Mouse (Mus musculus): ENCODE measurements around the gene Srsf7. TPM values are rescaled to one million over a fixed set of nuclear protein-coding genes. Genes with fewer than 3 reads are reported as not detected.
A peak's percentile ranks its signal among the peaks of the same experiment; 100 is the strongest.

Gene Srsf7
- total RNA-seq, 2 experiments from 2014 or later = 179 to 182 TPM

- intact Hi-C loops (cut with DNase I) = loop anchor here (5.0 kb wide), 1 partner anchor 103 kb away; the partner anchor contains the start of gene Hnrnpll
- DNase-seq = peak; percentile 76
These were observed 41.4 kb downstream of the Srsf7 start for GRCm38 (mm10) chr17:80165741-80166140.

- intact Hi-C loops (cut with DNase I) = no loop called here
- no peak for DNase-seq
These were observed 43.1 kb downstream of the Srsf7 start for GRCm38 (mm10) chr17:80163991-80164390.

- intact Hi-C loops (cut with DNase I) = no loop called here
- DNase-seq = peak; percentile 90
These were observed 46.7 kb downstream of the Srsf7 start for GRCm38 (mm10) chr17:80160454-80160853.

- intact Hi-C loops (cut with DNase I) = no loop called here
- DNase-seq = no peak
These were observed 49.6 kb downstream of the Srsf7 start for GRCm38 (mm10) chr17:80157489-80157888.

- no peak for DNase-seq
- intact Hi-C loops (cut with DNase I) = no loop called here
These were observed 50.2 kb downstream of the Srsf7 start for GRCm38 (mm10) chr17:80156905-80157304.

GRCm38 (mm10) chr17:80153631-80154030, 53.5 kb downstream of the Srsf7 start:
- intact Hi-C loops (cut with DNase I) = no loop called here
- DNase-seq = no peak

GRCm38 (mm10) chr17:80152767-80153630, 54.1 kb downstream of the Srsf7 start:
- intact Hi-C loops (cut with DNase I) = no loop called here
- no peak for DNase-seq

- DNase-seq = no peak
- intact Hi-C loops (cut with DNase I) = no loop called here
These were observed 55.8 kb downstream of the Srsf7 start for GRCm38 (mm10) chr17:80151353-80151752.

Other genes starting within 250 kb of the Srsf7 start
- gene Hnrnpll, start 145.0 kb downstream of the Srsf7 start, total RNA-seq (2021) = 10 to 100 TPM; 86.5 to 92.9 TPM
- gene Galm, start 79.8 kb downstream of the Srsf7 start, total RNA-seq (2021) = 1 to 10 TPM; 1.2 to 1.5 TPM
- under 1 TPM in 1 of 2 experiments, not detected in 1; 0.28 TPM for gene Ttc39d, start 153 bp upstream of the Srsf7 start, total RNA-seq (2021)
- 1 to 10 TPM; 6.8 to 8.4 TPM for gene Gemin6, start 17.1 kb upstream of the Srsf7 start, total RNA-seq (2021)
- gene Morn2, start 82.9 kb upstream of the Srsf7 start, total RNA-seq (2021) = 10 to 100 TPM; 13.6 to 18.2 TPM
- gene Dhx57, start 83.2 kb upstream of the Srsf7 start, total RNA-seq (2021) = 100 to 1,000 TPM; 102 to 103 TPM
- gene Arhgef33, start 100.1 kb upstream of the Srsf7 start, total RNA-seq (2021) = 1 to 10 TPM; 2.4 to 3.0 TPM
- 1 to 10 TPM; 1.9 to 2.6 TPM for gene Gm10190, start 166.2 kb upstream of the Srsf7 start, total RNA-seq (2021)